Comparison of ENCODE assay signal across 24 mouse cellular contexts in genomic region chr10:85533192-85533710, GRCm38 (mm10).
A peak's percentile ranks its signal among the peaks of the same experiment; 100 is the strongest.
DNase-seq lines count a peak whose midpoint lies in the region; ATAC-seq lines count a peak whose summit lies in the region.
"Had no signal": no experiment of that assay in that cellular context is flagged by ENCODE, and none has a peak within 500 bp of the region (broad histone marks: within the 10 kb centered on the region; RNA-seq: fewer than 3 reads in every experiment).

No protein-coding gene starts in this region.

- DNase-seq in cerebellum, postnatal 14 days = peak; percentile 62 to 65
- DNase-seq in cerebellum, adult 11-12 months = no peak
- DNase-seq in hindbrain, embryonic 11.5 days (ENCODE audit: low spot score) = no peak
- DNase-seq in midbrain, embryonic 14.5 days = peak; percentile 60
- DNase-seq in midbrain, embryonic 10.5 days (ENCODE audit: low spot score) = no peak
- DNase-seq: adrenal gland, postnatal 25 days; gastrocnemius, postnatal 36 days; heart, adult 2 months; kidney, adult 2 months; layer of hippocampus, adult 9-11 months; liver; lung, postnatal 4 days; retina, postnatal 1 day; right cerebral cortex, postnatal 25 days; spleen, adult 18-20 months had no signal

- no peak for ATAC-seq in hindbrain, embryonic 13.5 days (ENCODE audit: low FRiP score)
- ATAC-seq in hindbrain, embryonic 11.5 days (ENCODE audit: low FRiP score) = no peak
- ATAC-seq in midbrain, embryonic 14.5 days (ENCODE audit: low FRiP score, low TSS enrichment) = no peak
- ATAC-seq in megakaryocyte, adult 5-6 weeks (ENCODE audit: poor library complexity, severe bottlenecking) = no peak
- ATAC-seq: inflammation-experienced regulatory T-cells, adult 6 months had no signal

- H3K4me3 ChIP-seq in hindbrain, embryonic 13.5 days = no peak overlapping the region
- H3K4me3 ChIP-seq in hindbrain, embryonic 11.5 days (ENCODE audit: low read depth, low read length) = no peak overlapping the region
- no peak overlapping the region for H3K4me3 ChIP-seq in midbrain, embryonic 14.5 days (replicated peaks; ENCODE audit: low read depth, low read length)
- H3K4me3 ChIP-seq in midbrain, embryonic 10.5 days = no peak overlapping the region
- H3K4me3 ChIP-seq: heart, adult 2 months; limb, embryonic 10.5 days; liver, embryonic 15.5 days; lung, embryonic 15.5 days; myocyte; neural tube, embryonic 13.5 days had no signal

- peak overlapping the region; percentile 52; the same call in 1 of the 2 replicates for H3K27ac ChIP-seq in hindbrain, embryonic 13.5 days
- no peak overlapping the region for H3K27ac ChIP-seq in hindbrain, embryonic 11.5 days (ENCODE audit: low read depth, low read length)
- no peak overlapping the region for H3K27ac ChIP-seq in midbrain, embryonic 14.5 days (replicated peaks; ENCODE audit: low read depth, low read length)
- H3K27ac ChIP-seq in midbrain, embryonic 10.5 days (replicated peaks) = no peak overlapping the region
- H3K27ac ChIP-seq: heart, adult 2 months; kidney, postnatal 0 days; limb, embryonic 10.5 days; liver, embryonic 15.5 days; lung, embryonic 15.5 days; neural tube, embryonic 13.5 days had no signal

- no peak overlapping the region for H3K9ac ChIP-seq in hindbrain, embryonic 13.5 days
- no peak overlapping the region for H3K9ac ChIP-seq in hindbrain, embryonic 11.5 days (ENCODE audit: low read depth, low read length)
- no peak overlapping the region for H3K9ac ChIP-seq in midbrain, embryonic 14.5 days (replicated peaks; ENCODE audit: low read length)
- H3K9ac ChIP-seq: liver, embryonic 15.5 days; lung, embryonic 15.5 days; neural tube, embryonic 13.5 days had no signal

- peaks cover 12% of the 10 kb centered on the region for H3K4me1 ChIP-seq in hindbrain, embryonic 13.5 days (replicated peaks)
- H3K4me1 ChIP-seq in hindbrain, embryonic 11.5 days (replicated peaks; ENCODE audit: control insufficient read depth, insufficient read depth, low read length) = no peaks in the 10 kb centered on the region
- H3K4me1 ChIP-seq in midbrain, embryonic 14.5 days (ENCODE audit: control insufficient read depth, insufficient read depth, low read length) = no peaks in the 10 kb centered on the region
- H3K4me1 ChIP-seq in midbrain, embryonic 10.5 days = peaks cover 3% of the 10 kb centered on the region; the same call in 1 of the 2 replicates
- H3K4me1 ChIP-seq: limb, embryonic 10.5 days; liver, embryonic 15.5 days; lung, embryonic 15.5 days had no signal

- H3K36me3 ChIP-seq in hindbrain, embryonic 13.5 days = no peaks in the 10 kb centered on the region
- H3K36me3 ChIP-seq in hindbrain, embryonic 11.5 days (ENCODE audit: control insufficient read depth, insufficient read depth, low read length) = no peaks in the 10 kb centered on the region
- H3K36me3 ChIP-seq in midbrain, embryonic 14.5 days (ENCODE audit: control insufficient read depth, insufficient read depth, low read length) = no peaks in the 10 kb centered on the region
- H3K36me3 ChIP-seq in midbrain, embryonic 10.5 days = no peaks in the 10 kb centered on the region
- H3K36me3 ChIP-seq: limb, embryonic 10.5 days; liver, embryonic 15.5 days; lung, embryonic 15.5 days; neural tube, embryonic 13.5 days had no signal

- 0 out of 2 replicates have a peak, but pooled peaks cover 5% of the 10 kb centered on the region for H3K27me3 ChIP-seq in hindbrain, embryonic 13.5 days
- no peaks in the 10 kb centered on the region for H3K27me3 ChIP-seq in hindbrain, embryonic 11.5 days (ENCODE audit: control insufficient read depth, insufficient read depth, low read length)
- no peaks in the 10 kb centered on the region for H3K27me3 ChIP-seq in midbrain, embryonic 14.5 days (ENCODE audit: control insufficient read depth, insufficient read depth, low read length)
- H3K27me3 ChIP-seq in midbrain, embryonic 10.5 days (ENCODE audit: low read depth, poor library complexity, severe bottlenecking) = no peaks in the 10 kb centered on the region
- H3K27me3 ChIP-seq: liver, embryonic 15.5 days; lung, embryonic 15.5 days had no signal

- 58% methylated on average over 7 of the region's 7 CpGs for WGBS in hindbrain, embryonic 13.5 days
- 67% methylated on average over 7 of the region's 7 CpGs for WGBS in hindbrain, embryonic 11.5 days
- WGBS in midbrain, embryonic 14.5 days = 15% methylated on average over 7 of the region's 7 CpGs
- 60% methylated on average over 7 of the region's 7 CpGs for WGBS in midbrain, embryonic 10.5 days

- no peaks in the 10 kb centered on the region for H3K9me3 ChIP-seq in hindbrain, embryonic 13.5 days
- H3K9me3 ChIP-seq in hindbrain, embryonic 11.5 days (ENCODE audit: control insufficient read depth, low read length) = no peaks in the 10 kb centered on the region
- no peaks in the 10 kb centered on the region for H3K9me3 ChIP-seq in midbrain, embryonic 14.5 days (ENCODE audit: control insufficient read depth, low read length)
- H3K9me3 ChIP-seq in midbrain, embryonic 10.5 days (replicated peaks) = no peaks in the 10 kb centered on the region
- H3K9me3 ChIP-seq: limb, embryonic 10.5 days; liver, embryonic 15.5 days; lung, embryonic 15.5 days; neural tube, embryonic 13.5 days had no signal

- no peak overlapping the region for H3K4me2 ChIP-seq in hindbrain, embryonic 13.5 days
- no peak overlapping the region for H3K4me2 ChIP-seq in hindbrain, embryonic 11.5 days (replicated peaks; ENCODE audit: low read depth, low read length)
- H3K4me2 ChIP-seq in midbrain, embryonic 14.5 days (ENCODE audit: low read length) = no peak overlapping the region
- H3K4me2 ChIP-seq: liver, embryonic 15.5 days; lung, embryonic 15.5 days; neural tube, embryonic 13.5 days had no signal

Comparison
In these comparisons a context has a peak if more than half of its experiments do, and no peak if none do; other contexts are left out.
1. DNase-seq: peak in cerebellum, postnatal 14 days (2 of 2) and midbrain, embryonic 14.5 days (single experiment); none in cerebellum, adult 11-12 months (single experiment), hindbrain, embryonic 11.5 days (single experiment) and midbrain, embryonic 10.5 days (single experiment).